Mouse (Mus musculus) fat pad, adult 2 months (tissue): ENCODE results near the gene Pdzrn3.

ENCODE experiments used
- DNase-seq: peaks from one replicate; pipeline ENCODE4 v3.0.0-alpha.2; 2011; ENCODE audit warnings: low read depth, low spot score; ENCODE audit errors: extremely low read depth

Pdzrn3 gene

DNA sequence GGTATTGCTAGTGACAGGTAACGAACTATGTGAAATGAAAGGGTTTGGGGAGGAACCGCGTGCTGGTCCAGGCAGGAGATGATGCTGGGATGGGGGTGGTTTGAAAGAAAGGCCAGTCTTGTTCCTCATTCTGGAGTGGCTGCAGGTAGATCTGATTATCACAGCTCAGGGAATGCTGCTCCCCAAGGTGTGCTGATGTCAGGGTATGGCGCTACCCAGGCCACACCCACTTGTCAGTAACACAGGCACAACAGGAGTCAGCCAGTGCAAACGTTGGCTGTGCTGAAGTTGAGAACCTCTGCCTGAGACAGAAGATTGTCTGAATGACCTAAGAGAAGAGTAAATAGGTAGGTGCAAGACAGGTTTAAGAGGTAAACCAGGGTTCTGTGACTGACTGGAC lies 4.7 kb downstream of the Pdzrn3 start:
- no peak for DNase-seq

DNA sequence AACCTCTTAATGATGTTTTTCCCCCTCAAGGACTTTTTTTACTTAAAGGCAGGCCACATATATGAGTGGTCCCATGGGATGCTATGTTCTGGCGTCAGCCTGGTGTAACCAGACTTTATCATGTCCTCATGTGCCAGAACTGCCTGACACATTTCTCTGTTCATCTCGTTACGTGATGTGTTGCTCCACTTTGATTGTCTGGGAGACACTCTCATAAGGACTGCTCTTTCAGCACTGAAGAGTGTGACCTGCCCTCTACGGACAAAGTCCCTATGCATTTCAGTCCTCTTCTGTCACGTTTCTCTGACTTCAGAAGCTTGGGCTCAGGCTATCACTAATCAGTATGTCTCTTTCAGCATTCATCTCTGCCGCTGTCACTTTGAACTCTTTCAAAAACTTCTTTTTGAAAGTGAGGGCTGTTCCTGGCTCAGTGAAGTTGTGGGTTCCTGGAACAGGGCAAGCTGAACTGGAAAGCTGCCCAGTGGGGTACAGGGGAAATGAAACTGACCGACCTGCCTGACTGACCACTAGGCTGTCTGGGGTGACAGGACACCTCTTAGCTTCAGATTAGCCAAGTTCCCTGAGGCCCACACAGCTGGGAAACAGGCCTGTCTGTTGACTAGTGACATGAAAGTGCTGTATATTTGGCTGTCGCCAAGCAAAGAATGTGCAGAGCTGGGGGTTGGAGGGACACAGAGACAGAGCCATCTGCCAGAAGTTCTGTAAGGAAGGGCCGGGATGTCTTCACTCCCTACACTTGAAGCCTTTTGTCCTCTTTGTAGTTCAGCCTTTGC lies 10.7 kb downstream of the Pdzrn3 start:
- DNase-seq, result no peak

DNA sequence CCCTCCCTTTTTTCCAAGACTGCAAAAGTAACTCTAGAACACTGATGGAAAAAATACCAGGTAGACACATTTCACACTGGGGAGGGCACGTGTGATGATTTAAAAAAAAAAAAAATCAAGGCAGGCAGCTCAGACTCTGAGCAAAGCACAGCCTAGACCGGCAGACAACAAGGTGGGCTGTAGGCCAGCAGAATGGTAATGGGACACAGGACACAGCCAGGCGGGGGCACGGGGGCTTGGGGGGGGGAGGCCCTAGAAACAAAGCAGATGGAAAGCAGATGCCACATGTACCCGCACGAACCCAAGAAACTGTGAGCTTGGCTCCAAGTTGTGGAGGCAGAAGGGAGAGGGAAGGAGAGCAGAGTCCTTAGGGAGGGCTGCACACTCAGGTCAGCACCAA lies 11.9 kb downstream of the Pdzrn3 start:
- no peak for DNase-seq

DNA sequence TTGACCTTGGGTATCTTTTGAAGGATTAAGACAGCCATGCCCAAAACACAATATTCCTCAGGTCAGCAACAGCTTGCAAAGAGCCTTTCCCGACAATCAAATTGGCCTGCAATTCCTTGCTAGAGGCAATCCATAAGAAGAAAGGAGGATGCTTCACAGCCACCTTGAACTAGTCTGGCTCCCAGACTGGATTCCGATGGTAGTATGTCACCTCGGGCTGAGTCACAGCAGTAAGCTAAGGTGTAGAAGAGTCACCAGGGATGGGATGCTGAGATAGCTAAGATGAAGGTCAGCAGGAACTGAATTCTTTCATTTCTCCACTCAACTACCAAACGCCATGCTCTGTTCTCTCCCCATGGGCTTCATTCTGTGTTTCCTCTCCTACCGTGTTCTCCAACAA lies 13.8 kb downstream of the Pdzrn3 start:
- no peak for DNase-seq

DNA sequence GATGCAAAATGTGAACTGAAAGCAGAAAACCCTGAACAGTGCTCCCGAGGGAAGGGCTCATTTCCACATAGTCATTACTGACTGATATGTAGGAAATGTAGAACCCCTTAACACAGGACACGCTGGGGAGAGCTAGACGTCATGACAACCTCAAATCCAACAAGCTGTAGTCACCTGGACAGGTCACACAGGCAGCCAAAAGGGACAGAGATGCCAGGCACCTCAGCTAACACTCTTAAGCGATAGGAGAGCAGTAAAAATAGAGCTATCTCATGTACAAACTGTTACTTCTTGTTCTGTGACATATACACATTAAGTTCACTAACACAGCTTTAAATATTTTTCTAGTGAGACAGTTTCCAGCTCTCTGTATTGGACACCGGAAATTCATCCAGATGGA lies 15.0 kb downstream of the Pdzrn3 start:
- DNase-seq, result no peak

DNA sequence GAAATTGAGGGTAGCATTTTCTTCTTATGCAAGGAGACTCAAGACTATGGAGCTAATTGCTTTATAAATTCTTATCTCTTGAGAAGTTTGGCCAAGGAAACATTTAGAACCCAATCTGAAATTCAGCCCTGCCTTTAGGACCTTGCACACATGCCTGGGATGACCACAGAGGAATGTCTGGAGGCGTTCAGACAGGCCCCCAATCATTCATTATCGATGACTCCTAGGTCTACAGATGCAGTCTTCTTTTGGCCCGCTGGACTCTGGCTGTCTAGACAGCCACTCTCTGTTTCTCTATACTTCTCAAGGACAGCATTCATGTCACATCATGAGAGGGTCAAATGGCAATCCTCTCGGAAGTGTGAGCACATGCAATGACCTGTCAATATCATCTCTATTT lies 15.4 kb downstream of the Pdzrn3 start:
- DNase-seq, result no peak

DNA sequence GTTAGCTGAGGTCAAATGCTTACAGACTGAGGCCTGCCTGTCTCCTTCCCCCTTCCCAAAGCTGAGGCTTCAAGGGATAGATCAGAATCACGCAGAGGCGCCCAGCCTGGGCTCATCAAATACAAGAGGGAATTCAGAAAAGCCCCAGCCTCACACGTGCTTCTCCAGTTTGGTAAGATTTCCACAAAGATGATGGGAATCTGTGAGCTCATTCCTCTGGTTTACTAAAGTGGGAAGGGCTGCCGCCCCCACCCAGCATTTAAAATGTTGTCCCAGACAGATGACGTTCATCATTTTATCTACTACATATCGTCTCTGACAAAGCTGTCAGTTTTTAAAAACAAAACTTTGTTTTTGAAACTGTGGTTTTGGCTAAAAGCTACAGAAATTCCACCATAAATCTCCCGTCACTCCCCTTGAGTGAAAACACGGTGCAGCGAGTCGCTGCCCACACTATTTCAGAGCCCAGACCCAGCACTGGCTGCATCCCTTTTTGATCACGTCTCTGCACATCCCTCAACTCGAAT lies 17.4 kb downstream of the Pdzrn3 start:
- DNase-seq, result no peak

DNA sequence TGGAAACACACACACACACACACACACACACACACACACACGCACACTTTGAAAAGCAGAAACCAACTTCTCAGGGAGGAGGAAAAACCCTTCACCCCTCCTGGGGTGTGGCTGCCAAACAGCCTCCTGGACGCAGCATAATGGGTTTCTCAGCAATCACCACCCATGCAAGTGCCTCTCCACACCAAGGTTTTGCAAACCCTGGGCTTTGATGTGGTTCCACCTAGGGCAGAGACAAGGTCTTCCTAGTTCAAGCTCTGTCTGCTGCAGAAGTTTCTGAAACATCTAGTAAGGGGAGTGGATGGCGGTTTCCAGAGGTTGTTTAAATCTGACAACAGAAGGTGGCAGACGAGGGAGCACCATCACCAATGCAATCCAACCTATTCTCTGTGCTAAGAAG lies 18.1 kb downstream of the Pdzrn3 start:
- DNase-seq, result no peak

DNA sequence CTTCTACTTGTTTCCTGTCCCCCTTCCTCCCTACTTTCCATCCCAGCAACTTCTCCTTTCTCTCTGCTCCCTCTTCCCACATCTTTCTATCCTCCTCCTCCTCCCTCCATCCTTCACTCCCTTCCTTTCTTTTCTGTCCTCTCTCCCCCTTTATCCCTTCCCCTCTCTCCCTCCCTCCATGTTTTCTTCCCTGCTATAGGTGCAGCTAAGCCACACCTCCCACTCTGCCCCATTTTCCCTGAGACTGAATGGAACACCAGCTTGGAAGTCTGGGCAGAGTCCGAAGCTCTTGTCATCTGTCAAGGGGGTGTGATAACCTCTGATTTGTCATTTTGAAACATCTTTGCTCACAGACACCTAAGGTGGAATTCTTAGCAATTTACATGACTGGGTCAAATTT lies 22.8 kb downstream of the Pdzrn3 start:
- DNase-seq, result no peak

DNA sequence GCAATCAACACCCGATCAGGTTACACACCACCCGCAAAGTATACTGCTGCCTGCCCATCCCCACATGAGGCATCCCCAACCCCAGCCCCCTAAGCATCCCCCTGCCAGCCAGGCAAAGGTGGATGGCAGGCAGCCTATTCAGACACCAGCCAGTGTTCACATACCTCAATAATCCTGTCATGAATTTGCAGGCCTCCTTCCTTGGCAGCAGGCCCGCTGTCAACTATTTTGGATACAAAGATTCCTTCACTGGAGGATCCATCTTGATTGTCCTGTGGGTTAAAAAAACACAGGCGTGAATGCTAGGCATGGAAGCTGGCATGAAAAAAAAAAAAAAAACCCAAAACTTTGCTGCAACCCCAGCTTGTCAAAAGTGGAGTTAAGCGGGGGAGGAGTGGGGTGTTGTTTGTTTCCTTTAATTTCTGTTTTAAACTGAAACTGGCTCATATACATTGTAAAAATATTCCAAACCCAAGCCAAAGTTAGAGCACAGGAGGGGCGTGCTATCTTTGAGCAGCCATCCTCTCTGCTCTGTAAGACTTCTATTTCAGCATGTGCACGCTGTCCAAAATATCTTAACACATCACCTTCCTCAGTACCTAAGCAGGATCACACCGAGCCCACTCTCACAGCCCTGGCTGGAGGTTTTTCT lies 23.3 kb downstream of the Pdzrn3 start:
- peak; percentile 10 for DNase-seq

DNA sequence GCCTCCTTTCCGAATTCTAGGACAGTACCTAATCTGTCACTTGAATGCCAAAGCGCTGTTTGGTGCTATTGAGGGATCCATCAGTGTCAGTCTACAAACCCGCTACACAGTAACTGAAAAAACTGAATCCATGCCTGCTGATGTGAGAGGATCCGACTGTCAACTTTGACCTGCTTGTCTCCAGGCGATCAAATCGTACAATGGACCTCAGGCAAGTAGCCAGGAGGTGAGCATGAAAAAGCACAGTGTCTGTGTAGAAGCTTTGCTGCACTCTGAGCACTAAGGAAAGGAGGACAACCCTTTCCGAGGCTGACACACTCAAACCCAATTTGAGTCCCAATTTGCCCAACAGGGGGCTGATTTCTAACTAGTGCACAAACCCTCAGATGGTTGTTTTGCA lies 24.0 kb downstream of the Pdzrn3 start:
- DNase-seq, result no peak

DNA sequence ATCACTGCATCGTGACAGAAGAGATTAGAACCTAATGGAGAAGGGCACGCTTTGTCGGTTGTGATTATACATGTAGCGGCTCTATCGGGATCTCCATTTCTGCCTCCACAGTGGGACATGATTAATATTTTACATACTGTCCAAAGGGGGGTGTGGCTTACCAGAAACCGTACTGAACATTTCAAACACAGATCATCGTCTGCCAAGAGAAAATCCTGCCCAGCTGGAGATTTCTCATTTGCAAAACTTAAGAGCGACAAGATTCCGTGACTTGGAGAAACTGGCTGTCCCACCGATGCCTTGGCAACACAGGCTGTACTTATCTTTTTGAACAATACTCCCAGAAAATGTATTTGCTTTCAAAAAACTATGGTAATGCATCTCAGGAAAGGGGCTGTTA lies 25.1 kb downstream of the Pdzrn3 start:
- DNase-seq, result no peak

DNA sequence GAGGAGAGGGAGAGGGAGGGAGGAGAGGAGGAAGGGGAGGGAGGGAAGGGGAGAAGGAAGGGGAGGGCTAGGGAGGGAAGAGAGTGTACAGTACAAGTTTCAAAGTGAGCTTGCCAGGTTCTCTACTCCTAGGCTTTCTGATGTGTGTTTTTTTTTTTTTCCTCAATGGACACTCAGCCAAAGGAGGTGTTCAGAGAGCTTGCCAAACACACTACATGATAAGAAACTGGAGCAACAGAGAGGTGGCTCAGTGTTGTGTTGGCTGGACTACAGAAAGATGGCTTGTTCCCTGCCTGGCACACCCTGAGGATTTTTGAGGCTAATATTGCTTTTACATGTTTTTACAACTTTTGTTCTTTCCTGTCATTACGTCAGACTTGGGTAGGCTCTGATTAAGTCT lies 26.6 kb downstream of the Pdzrn3 start:
- peak; percentile 11 for DNase-seq

DNA sequence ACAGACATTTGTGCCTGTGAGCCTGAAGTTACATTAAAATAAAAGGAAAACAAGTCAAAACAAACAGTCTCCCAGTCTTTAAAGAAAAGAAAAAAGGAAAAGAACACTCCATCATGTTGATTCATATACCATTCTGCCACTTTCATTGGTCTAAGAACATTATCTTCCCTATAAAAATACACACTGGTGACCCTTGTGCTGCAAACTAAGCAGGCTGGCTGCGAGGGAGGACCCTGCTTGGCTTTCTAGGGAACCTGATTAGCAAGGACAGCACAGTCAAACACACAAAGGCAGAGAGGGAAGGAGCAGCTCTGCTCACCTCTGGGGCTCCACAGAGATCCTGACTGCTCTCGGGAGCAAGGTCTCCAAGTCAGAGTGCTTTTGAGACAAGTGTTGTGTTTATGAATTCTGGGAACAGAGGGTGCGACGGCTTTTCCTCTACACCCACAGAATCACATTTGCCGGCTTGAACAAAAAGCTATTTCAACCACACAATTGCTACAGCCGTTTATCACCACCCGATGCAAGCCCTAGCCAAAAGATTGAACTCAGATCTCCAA lies 27.2 kb downstream of the Pdzrn3 start:
- DNase-seq, result no peak

DNA sequence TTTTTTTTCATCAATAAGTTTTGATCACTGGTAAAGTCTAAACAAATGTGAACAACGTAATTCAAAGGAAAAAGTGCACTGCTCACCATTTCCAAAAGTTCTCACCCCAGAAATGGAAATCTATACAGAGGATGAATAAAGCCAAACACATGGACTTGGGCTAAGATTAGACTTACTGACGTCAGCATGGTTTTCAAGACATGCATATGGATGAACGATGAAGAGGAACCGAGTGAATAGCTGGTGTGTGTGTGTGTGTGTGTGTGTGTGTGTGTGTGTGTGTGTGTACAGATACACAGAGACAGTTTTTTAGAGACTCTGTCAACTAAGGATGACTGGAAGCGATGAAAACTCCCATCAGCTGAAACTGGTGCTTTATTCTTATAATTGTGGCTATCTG lies 29.2 kb downstream of the Pdzrn3 start:
- no peak for DNase-seq

DNA sequence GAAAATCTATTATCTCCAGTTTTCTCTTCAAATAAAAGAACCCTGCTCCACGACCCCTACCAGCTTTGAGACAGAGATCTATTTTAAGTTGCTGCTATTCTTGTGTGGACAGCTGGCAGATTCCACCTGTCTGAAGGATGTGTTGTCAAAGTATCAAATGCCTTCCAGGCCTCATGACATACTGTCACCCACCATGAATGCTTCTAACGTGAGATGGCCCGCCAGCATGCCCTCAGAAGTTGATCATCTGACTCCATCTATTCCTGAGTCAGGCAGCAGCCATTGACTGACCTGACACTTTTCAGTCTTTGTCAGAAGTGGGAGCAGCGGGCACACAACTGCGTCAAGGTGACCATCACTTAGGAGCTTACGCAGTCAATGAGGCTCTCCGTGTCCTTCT lies 37.6 kb downstream of the Pdzrn3 start:
- no peak for DNase-seq

DNA sequence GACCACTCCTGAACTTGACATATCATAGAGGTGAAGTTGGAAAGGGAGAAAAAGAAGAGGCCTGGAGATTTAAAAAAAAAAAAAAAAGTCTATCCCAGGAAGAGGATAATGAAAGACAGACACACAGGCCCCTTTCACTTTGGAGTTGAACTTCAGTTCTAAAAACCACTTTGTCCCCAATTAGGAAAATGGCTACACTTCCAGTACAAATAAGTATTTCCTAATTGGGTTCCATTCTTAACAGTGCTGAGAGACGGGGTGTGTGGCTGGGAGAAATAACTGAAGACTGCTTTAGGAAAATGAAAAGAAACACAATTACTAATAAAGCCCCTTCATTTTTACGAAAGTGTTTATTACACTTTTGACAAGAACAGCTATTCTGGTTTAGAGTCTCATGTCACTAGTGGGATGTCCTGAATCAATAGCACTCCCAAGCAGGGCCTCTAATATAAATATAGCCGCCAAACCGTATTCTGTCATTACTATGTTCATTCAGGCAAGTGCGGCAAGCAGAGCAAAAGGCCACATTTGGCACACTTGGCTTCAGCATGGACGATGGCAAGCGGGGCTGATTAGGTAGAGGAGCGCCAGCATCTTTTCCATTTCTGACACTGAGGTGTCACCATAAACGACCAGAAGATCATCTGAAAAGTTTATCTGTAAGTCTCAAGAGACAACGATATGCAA lies 39.7 kb downstream of the Pdzrn3 start:
- no peak for DNase-seq

DNA sequence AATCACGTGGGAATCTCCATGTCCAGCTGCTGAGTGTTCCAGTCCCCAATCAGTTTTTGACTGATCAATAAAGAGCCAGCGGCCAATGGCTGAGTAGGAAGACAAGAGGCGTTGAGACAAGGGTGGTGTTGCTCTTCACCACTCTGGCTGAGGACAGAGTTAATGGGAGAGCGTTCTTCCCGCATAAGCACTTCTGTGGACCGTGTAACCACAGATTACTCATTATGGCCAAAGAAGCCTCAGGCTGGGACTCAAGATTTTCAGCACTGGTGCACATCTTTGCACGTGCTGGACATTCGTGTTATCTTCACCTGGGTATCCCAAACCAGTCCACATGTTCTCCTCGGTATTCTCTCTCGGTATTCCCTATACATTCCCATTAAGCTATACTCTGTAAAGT lies 41.0 kb downstream of the Pdzrn3 start:
- no peak for DNase-seq

DNA sequence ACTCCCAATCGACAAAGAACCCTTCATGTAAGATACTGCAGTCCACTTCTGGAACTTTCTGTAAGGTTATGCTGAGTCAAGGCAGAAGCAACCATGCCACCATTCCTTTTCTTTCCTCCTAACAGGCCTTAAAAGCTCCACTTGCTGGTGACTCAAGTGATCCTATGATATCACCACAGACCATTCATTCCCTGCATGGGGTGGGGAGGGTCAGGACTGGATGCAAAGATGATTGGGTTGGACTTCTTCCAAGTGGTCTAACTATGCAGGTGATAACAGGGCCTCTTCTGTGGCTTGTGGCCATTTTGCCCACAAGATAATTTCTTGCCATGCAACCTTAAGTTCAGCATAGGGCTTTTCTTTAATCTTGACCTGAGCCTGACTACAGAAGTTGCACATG lies 42.0 kb downstream of the Pdzrn3 start:
- DNase-seq, result no peak

DNA sequence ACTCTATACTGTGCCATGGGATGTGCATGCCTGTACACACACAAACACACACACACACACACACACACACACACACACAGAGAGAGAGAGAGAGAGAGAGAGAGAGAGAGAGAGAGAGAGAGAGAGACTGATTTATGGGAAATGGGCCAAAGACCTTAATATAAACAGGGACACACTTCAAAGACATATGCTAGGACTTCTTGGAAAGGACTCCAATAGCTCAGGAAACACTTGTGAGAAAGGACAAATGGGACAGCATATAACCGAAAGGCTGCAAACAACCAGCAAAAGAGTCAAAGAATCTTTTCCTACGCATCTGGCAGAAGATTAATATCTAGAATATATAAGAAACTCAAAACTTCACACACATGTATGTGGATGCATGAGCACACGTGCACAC lies 43.2 kb downstream of the Pdzrn3 start:
- DNase-seq, result no peak

DNA sequence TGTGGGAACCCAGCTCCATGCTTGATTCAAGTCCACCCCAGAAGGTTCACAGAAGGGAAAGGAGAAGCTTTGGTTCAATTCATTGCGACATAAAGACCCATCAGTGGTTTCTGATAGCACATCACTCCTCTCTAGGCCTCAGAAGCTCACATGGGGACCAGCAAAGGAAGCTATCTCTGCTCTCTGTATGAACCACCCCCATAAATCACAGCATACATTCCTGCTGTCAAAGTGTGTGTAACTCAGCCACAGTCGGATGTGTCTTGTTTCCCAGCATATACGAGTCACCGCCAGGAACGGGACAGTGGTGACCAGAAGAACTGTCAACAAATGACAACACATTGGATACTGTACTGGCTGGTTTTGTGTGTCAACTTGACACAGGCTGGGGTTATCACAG lies 47.3 kb downstream of the Pdzrn3 start:
- DNase-seq, result no peak

DNA sequence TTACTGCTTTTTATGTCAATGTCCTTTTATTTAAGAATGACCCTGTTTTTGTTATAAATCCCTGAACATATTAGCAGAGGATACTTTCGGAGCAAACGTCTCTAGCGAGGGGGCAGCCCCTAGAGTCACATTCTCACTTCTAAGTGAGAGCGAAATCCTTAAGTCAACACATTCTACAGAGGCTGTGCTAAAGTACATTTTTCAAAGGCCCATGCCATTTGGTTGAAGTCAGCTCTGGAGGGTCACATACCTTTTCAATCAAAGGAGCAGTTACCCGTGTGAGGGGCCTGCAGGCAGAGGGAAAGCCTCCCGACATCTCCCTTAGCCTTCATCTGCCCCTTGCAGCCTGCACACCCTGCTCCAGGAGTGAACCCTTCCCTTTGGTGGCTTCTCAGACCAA lies 48.2 kb downstream of the Pdzrn3 start:
- DNase-seq, result no peak
